Mouse (Mus musculus) kidney, adult 18-20 months (tissue): Measurements from ENCODE around the gene Ngfr.

Source experiments
- DNase-seq: peaks from one replicate; pipeline ENCODE4 v3.0.0; 2021

Gene Ngfr

GRCm38 (mm10) chr11:95565327-95565726 is 22.2 kb downstream of the Ngfr start:
- DNase-seq = no peak

DNA sequence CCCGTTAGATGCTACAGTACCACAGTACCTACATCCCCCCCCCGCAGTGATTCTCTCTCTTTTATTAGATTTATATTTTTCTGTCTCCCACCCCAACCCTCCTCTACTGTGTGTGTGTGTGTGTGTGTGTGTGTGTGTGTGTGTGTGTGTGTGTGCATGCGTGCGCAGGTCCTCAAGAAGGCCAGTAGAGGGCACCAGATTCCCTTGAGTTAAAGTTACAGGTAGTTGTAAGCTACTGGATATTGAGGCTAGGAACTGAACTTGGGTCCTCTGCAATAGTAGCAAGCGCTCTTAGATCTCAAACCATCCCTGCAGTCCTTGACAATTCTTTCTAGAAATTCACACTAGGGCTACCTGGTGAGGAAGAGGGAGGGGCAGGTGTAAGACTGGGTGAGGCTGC is 23.7 kb downstream of the Ngfr start:
- no peak for DNase-seq

DNA sequence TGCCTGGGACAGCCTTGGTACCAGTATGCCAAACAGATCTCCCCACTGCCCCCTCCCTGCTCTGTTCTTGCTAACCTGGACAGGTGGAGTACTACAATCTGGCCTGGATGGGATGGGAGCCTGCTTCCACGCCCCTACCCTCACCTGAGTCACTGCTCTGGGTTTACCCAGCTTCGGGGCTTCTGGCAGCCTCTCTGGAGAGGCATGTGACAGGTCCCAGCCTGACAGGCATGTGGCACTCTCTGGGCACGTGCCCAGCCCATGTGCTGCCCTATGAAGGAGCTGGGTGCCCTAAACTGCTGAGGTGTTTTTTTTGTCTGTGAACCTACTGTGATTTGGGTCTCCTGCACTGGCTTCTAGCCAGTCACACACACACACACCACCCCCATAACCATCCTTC is 26.8 kb downstream of the Ngfr start:
- peak; percentile 58 for DNase-seq

GRCm38 (mm10) chr11:95559761-95560160 is 27.8 kb downstream of the Ngfr start:
- no peak for DNase-seq

GRCm38 (mm10) chr11:95557719-95558118 is 29.8 kb downstream of the Ngfr start:
- DNase-seq = no peak

DNA sequence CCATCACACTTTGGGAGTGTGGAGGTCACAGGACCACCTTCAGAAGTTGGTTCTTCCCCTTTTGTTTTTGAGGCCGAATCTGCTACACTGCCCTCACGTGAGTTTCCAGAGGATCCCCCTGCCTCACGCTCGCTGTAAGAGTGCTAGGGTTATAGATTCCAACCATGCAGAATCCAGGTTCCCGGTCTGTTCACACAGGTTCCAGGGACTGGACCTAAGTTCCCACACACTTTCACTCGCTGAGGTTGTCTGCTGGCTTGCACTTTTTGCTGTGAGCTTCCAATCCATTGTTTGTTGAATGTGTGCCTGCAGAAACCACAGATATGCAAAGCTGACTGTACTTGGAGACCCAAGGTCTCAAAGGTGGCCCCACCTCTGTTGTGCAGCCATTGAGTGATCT is 30.5 kb downstream of the Ngfr start:
- no peak for DNase-seq

GRCm38 (mm10) chr11:95555279-95555678 is 32.3 kb downstream of the Ngfr start:
- no peak for DNase-seq

- no peak for DNase-seq
These were observed 37.1 kb downstream of the Ngfr start for GRCm38 (mm10) chr11:95550301-95551021.

DNA sequence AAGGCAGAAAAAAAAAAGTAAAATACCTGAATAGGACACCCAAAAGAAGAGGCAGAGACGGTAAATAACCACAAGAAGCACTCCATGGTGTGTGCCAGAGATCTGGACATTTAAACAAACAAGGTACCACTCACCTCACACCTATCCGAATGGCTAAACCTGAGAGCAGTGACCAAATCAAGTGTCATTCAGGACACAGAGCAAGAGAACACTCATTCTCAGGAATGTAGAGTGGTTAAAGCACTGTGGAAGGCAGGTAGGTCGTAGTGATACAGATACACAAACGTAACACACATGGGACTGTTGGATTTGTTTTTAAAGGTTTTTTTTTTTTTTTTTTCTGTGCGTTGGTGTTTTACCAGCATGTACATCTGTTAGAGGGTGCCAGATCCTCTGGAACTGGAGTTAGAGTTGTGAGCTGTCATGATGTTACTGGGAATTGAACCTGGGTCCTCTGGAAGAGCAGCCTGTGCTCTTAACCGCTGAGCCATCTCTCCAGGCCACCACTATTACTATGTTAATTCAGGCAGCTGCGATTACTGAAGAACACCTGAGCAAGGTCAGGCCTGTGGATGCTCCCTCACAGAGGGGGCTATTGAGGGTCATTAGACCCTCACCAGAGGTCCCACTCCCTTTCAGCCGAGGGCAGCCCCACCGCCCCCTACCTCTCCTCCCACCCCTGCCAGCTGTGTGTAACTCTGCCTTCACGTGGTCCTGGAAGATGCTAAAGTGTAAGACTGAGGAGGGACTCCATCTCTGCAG is 41.3 kb downstream of the Ngfr start:
- no peak for DNase-seq

DNA sequence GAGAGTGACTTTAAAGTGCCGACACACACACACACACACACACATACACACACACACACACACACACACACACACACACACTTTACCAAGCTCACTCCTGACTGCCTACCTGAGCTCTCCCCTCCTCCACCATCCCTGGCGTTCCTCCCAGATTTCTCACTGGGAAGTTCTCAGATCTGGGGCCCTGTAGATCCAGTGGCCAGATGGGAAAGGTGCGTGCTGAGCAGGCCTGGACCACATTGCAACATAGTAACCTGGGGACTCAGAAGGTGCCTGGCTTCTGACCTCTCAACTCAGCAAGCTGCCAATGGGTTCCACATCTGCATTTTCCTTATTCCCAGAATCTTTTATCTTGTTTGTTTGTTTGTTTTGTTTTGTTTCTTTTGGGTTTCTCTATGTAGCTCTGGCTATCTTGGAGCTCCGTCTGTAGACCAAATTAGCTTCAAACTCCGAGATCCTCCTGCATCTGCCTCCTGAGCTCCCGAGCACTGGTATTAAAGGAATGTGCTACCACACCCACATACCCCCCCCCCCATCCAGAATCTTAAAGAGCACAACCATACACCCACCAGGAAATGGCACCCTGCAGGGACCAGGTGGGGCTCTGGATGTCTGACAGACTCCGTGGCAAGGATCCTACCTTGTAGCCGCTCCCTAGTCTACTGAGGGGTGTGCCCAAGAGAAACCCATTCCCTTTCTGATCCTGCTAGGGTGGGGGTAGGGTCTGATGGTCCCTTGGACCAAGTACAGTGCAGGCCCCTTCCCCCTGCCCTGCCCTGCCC is 42.8 kb downstream of the Ngfr start:
- DNase-seq = no peak

DNA sequence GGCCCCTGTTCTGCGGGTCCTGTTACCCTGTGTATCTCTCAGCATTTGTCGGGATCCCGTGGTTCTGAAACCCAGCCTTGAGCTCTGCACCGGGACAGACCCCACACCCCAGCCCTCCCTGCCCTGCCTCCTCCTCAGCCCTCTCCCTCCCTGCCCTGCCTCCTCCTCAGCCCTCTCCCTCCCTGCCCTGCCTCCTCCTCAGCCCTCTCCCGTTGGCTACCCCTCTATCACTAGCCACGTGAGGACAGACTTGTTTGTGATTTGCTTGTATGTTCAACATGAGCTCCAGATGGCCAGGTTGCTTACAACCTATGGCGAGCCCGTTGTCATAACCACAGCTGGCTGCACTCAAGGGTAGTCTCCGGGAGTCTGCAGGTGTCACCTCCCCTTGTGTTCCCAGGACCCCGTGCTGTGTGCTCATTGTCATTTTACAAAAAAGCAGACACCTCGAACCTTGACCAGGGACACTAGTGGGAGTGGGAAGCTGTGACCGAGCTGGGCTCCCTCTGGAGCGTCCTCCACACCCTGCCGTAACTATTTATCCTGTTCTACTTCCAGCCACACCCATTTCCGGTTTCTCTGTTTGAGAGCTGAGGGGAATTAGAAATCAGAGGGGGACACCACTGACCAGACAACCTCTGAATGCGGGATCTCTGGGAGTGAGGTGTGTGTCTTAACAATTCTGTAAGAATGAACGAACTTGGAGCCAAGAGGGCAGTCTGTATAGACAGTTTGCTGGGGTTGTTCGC is 46.7 kb downstream of the Ngfr start:
- DNase-seq = no peak

DNA sequence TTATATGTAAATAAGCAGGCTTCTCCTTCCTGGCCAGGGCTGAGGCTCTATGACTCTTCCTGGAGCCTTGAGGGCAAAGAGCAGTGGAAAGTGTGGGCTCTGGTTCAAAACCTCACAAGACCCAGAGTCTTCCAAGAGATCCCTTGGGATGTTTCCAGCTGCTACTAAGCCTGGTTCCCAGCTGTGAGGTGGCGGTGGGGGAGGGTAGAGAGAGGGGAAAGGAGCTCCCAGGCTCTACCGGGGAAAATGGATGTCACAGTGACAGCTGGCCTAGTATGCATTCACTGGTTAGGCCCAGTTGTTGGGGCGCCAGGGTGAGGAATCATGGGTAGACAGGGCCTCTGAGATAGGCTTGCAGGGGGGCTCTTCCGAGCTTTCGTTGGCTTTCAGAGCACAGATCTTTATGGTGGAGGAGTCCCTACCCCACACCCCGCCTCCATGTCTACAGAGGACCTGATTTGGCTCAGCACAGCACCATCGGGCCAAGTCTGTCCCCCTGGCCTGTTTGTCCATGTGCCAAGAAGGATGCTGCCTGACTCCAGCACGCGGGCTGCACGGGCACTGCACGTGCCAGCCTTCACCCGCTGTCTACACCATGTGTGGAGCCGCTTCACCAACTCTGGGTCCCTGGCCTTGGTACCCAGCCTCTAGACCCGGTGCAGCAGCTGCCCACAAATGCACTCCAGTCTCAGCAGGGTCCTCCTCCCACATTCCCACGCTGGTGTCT is 49.0 kb downstream of the Ngfr start:
- DNase-seq = peak; percentile 32

DNA sequence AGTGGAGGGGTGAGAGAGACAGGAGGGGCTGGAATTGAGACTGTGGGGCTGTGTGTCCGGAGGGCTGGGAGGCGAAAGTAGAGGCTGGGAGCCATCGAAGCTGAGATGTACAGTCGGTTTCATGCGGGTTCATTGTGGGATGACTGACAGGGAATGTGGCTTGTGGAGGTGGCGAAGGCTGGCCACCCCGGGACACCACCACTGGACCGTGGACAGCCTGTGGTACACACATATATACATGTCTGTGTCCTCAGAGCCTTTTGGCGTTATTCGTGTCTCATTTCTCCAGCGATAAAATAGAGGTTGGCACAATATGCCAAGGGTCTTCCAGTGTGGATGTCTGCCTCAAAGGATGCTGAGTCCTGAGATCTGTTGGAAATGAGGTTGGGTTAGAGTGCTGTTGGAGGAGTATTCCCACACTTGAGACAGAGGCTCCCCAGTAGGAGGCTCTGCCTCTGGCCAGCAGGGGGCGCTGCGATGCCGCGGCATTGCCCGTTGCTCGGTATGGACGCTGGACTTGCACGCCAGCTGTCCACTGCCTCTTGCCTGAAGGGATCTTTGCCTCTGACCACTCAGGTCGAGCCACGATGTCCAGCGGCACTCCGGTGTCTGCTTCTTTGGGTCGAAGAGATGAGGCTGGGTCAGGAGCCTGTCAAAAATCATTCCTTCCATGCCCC is 53.9 kb downstream of the Ngfr start:
- DNase-seq = peak; percentile 89

GRCm38 (mm10) chr11:95532353-95533072 is 55.0 kb downstream of the Ngfr start:
- no peak for DNase-seq

DNA sequence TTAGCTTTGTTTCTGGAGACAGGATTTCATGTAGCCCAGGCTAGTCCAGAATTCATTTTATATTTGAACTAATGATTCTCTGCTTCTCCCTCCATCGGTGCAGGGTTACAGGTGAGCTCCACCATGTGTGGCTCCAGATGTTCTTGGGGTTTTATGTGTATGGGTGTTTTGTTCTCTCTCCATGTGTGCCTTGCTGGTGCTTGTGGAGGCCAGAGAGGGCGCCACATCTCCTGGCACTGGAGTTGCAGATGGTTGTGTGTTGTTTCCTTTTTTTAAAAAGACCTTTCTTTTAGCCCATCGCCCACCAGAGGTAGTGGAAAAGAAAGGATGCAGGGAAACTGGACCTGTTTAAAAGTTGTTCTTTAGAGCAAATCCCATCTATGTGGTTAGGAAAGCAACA is 59.3 kb downstream of the Ngfr start:
- no peak for DNase-seq

DNA sequence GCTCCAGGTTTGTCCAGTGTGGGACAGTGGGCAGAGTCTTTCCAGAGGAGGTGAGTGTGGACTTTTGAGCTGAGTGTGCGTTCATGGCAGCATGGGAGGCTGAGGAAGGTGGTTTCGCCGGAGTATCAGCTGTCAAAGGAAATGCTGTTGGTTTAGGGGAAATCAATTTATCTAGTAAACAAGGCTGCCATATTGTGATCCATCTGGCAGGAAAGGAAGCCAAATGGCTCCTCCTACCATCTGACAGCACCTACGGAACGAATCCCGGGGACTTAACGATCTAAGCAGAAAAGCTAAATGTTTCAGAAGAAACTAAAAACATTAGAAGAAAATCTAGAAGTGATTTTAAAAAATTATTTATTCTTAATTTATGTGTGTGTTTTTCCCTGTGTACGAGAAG is 60.2 kb downstream of the Ngfr start:
- no peak for DNase-seq

DNA sequence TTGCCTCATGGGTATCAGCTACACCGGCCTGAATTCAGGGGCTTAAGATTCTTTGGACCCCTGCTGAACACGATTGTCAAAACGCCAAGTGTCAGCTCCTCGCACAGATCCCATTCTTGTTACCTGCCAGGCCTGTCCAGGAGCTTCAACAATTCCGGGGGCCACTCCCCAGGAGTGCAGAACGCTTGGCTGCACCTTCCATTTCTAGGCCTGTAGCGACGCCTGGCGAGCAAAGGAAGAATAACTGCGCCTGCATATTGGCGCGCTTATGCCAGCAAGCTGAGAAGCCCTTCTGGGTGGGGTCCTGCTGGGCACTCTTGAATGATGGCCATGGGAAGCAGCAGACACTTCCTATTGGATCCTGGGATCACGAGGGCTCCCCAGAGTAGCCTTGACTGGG is 66.0 kb downstream of the Ngfr start:
- DNase-seq = peak; percentile 83

DNA sequence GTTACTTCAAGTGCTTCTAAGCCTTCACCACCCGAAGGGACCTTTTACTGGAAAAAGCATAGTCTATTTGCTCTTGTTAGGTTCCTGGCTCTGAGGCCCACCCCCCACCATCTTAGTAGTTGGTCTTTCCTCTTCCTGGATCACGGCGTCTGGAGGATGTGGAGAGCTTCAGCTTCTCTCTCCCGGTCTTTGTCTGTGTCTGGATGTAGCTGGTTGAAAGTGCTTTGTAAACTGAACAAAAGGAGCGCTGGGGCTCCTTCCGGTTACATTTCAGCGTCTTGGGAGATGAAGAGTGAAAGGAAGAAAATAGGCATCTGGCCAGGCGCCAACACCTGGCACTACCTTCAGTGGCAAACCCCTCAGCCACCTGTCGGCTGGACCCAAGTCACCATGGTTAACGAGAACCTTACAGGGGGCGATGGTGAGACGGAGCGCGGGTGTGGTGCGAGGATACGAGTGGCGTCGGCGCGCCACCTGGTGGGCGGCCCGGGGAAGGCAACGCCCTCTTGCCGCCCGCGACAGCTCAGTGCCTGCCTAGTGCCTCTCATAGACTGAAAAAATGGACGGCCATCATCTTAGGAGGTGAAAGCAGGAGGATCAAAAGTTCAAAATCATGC is 67.0 kb downstream of the Ngfr start:
- peak; percentile 89 for DNase-seq

- DNase-seq = no peak
These were observed 67.5 kb downstream of the Ngfr start for GRCm38 (mm10) chr11:95519996-95520395.

GRCm38 (mm10) chr11:95519299-95519698 is 68.2 kb downstream of the Ngfr start:
- no peak for DNase-seq
